Mouse (Mus musculus) cerebellum, postnatal 10 days (tissue): ENCODE results near the gene Mmp21.

Experiments used
- DNase-seq, 2 experiments: peaks; one replicate each; pipeline ENCODE4 v3.0.0; 2021; ENCODE audit warnings: mixed read lengths in 2 of 2

Gene Mmp21

GRCm38 (mm10) chr7:133645716-133646115 lies 34.1 kb downstream of the Mmp21 start:
- DNase-seq, result no peak

GRCm38 (mm10) chr7:133638821-133639220 lies 41.0 kb downstream of the Mmp21 start:
- peak; percentile 49 to 50 for DNase-seq

- peak; percentile 18 to 35 for DNase-seq
These were observed 41.6 kb downstream of the Mmp21 start for GRCm38 (mm10) chr7:133638306-133638705.

GRCm38 (mm10) chr7:133637361-133638305 lies 42.2 kb downstream of the Mmp21 start, which contains the start of gene Edrf1:
Edrf1 (plus strand) TSS chr7:133637543.
- peak; percentile 97 to 99 for DNase-seq

GRCm38 (mm10) chr7:133636738-133637352 lies 43.0 kb downstream of the Mmp21 start:
- peak; percentile 96 to 97 for DNase-seq

- DNase-seq, result no peak
These were observed 44.8 kb downstream of the Mmp21 start for GRCm38 (mm10) chr7:133634932-133635650.

- peak; percentile 81 to 87 for DNase-seq
These were observed 47.4 kb downstream of the Mmp21 start for GRCm38 (mm10) chr7:133632476-133632875.

GRCm38 (mm10) chr7:133630821-133631220 lies 49.0 kb downstream of the Mmp21 start:
- no peak for DNase-seq

GRCm38 (mm10) chr7:133627184-133627936 lies 52.5 kb downstream of the Mmp21 start:
- DNase-seq, result no peak
